Mouse (Mus musculus) ES-CJ7 (cell line): ENCODE results near the gene Tspear.
"Not testable (repeated sequence)": the region's sequence is repeated elsewhere in the genome, so short reads cannot be mapped to it uniquely, and the experiment has no call there.

Experiments used
- DNase-seq: peaks from one replicate; pipeline ENCODE4 v3.0.0; 2011; ENCODE audit warnings: low read depth, low spot score

Tspear gene

GRCm38 (mm10) chr10:77787876-77788275 is 101.5 kb downstream of the Tspear start, which contains the start of gene Gm7137:
Gm7137 (minus strand) TSS chr10:77788200.
- not testable (repeated sequence) for DNase-seq

- DNase-seq = no peak
Measured at GRCm38 (mm10) chr10:77788621-77789020, 102.3 kb downstream of the Tspear start.

- DNase-seq = no peak
Measured at GRCm38 (mm10) chr10:77794976-77795375, 108.6 kb downstream of the Tspear start, which contains the start of gene Gm9639. Gm9639 (minus strand) TSS chr10:77795076.

DNA sequence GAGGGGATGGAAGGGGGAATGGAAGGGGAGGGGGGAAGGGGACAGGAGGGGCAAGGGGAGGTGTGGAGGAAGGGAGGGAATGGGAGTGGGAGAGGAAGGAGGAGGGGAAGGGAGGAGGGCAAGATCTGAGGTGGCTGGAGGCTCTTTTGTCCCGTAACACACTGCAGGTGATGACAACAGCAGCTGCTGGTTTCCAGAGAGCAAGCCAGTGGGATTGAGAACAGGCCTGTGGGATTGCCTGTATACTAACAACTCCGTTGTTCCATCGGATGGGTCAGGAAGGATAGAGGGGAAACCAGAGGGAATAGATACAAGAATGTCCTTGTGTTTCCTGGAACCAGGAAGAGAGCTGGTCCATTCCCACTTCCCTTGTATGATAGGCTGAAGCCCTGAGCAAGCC is 111.3 kb downstream of the Tspear start:
- DNase-seq = no peak

GRCm38 (mm10) chr10:77798164-77798920 is 112.0 kb downstream of the Tspear start:
- DNase-seq = not testable (repeated sequence)

GRCm38 (mm10) chr10:77798921-77799508 is 112.6 kb downstream of the Tspear start, which contains the start of gene Gm19668:
Gm19668 (minus strand) TSS chr10:77799133.
- no peak for DNase-seq

DNA sequence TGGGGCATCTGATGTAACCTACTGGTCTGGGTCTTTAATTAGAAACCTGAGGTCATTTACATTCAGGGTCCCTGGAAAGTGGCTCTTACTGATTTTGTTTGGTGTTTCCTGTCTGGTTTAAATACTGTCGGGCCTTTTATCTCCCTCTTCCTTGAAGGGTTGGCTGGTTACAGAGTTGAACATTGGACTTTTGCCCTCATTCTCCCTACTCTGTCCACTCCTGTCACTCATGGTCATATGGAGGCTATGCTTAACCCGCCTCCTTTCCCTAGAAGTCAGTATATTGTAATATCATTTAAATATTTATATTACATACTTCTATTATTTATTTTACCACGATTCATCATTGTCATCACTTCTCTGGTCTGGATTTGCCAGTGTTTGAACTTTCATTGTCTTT is 117.7 kb downstream of the Tspear start:
- DNase-seq = no peak

DNA sequence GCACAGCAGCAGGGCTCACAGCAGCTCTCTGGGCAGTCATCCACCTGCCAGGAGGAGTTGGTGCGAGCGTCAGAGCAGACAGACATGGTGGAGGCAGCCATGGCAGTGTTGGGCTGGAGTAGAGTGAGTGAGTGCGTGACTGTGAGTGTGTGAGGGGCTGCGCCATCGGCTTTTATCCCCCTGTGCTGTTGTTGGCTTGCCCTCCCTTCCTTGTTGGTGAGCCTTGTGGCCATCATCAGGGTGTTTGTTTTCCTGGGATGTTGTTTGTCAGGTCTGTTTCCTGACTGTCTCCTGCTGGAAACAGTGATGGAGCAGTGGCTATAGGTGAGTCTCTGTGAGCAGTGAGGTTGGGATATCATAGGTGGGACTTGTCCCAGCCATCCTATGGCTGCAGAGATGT is 125.4 kb downstream of the Tspear start, which contains the start of gene Gm9507:
Gm9507 (minus strand) TSS at position 101 of the 400 bp plus-strand sequence.
- DNase-seq = no peak

DNA sequence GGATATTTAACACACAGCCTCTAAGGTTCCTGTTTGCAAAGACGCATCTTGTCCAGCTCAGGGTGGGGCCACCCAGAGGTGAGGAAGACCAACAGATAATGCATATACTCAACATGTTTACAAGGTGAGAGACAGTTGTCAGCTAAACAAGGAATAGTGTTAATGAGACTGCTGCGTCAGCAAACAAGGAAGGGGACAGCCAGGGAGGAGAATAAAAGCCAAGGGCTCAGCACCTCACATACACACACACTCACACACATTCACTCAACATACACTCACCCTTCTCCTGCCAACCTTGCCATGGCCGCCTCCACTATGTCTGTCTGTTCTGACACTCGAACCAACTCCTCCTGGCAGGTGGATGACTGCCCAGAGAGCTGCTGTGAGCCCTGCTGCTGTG is 128.0 kb downstream of the Tspear start, which contains the start of gene Gm2696:
Gm2696 (plus strand) TSS at position 301 of the 400 bp plus-strand sequence.
- DNase-seq = no peak

- DNase-seq = peak; percentile 28
Measured at GRCm38 (mm10) chr10:77815514-77815913, 129.1 kb downstream of the Tspear start.

GRCm38 (mm10) chr10:77818523-77818922 is 132.2 kb downstream of the Tspear start:
- no peak for DNase-seq

DNA sequence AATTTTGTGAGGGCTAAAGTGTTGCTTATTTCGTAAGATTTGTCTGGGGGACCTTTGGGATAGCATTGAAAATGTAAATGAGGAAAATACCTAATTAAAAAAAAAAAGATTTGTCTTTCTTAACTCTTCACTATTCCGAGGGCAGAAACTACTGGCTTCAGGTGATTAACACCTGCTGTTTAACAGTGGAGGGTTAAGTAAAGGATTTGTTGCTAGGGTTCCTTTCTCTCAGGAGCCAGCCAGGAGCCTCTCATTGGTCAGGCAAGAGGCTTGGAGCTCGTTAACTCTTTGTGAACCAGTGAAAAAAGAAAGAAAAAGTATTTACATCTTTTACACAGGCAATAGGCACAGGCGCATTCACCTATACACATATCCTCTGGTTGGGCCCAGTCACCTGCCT is 132.8 kb downstream of the Tspear start:
- DNase-seq = no peak

GRCm38 (mm10) chr10:77826951-77827350 is 140.6 kb downstream of the Tspear start, which contains the start of gene Krtap10-4:
Krtap10-4 (minus strand) TSS chr10:77827095.
- no peak for DNase-seq

DNA sequence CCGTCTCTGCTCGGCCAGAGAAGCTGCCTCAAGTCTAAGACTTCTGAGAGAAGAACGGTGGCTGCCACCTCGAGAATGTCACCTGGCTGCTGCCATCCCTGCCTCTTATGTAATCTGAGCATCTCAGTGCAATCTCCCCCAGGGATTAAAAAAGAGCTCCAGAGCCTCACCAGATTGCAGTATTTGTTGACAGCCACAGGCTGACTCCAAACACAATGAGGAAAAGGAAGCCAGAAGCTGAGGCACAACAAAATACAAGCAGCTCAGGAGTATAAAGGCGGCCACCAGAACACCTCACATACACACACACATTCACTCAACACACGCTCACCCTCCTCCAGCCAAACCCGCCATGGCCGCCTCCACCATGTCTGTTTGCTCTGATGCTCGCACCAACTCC is 149.3 kb downstream of the Tspear start, which contains the start of gene Krtap10-10:
Krtap10-10 (plus strand) TSS at position 301 of the 400 bp plus-strand sequence.
- no peak for DNase-seq

- DNase-seq = no peak
Measured at GRCm38 (mm10) chr10:77839006-77839405, 152.6 kb downstream of the Tspear start.

GRCm38 (mm10) chr10:77846503-77846902 is 160.1 kb downstream of the Tspear start, which contains the start of gene Gm36176:
Gm36176 (plus strand) TSS chr10:77846803.
- DNase-seq = no peak

DNA sequence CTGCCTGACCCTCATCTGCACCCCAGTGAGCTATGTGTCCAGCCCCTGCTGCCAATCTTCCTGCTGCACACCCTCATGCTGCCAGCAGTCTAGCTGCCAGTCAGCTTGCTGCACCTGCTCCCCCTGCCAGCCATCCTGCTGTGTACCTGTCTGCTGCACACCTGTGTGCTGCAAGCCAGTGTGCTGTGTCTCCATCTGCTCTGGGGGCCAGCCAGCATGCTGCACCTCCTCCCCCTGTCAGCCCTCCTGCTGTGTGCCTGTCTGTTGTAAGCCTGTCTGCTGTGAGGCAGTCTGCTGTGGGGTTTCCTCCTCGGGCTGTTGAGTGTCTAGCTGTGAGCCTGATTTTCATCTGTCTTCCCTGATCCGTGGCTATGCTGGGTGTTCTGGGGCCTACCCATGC is 160.6 kb downstream of the Tspear start:
- no peak for DNase-seq

DNA sequence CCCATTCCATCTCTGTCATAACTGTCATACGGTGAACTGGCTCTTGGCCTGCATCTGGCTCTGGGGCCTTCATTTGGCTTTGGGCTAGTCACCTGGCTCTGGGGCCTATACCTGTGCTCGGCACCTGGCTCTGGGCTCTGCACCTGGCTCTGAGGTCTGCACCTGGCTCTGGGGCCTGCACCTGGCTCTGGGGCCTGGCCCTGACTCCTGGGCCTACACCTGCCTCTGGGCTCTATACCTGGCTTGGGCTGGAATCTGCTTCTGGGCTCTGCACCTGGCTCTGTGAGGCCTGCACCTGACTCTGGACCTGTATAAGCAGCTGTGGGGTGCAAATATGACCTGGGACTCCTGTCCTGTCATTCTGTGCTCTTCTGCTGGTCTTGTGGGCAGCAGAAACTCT is 161.2 kb downstream of the Tspear start:
- no peak for DNase-seq

GRCm38 (mm10) chr10:77852559-77852958 is 166.2 kb downstream of the Tspear start, which contains the start of gene Gm10318:
Gm10318 (plus strand) TSS chr10:77852859.
- no peak for DNase-seq

- DNase-seq = no peak
Measured at GRCm38 (mm10) chr10:77861675-77862074, 175.3 kb downstream of the Tspear start, which contains the start of gene Gm3285. Gm3285 (plus strand) TSS chr10:77861975.

GRCm38 (mm10) chr10:77864067-77864761 is 177.8 kb downstream of the Tspear start:
- DNase-seq = peak; percentile 55

DNA sequence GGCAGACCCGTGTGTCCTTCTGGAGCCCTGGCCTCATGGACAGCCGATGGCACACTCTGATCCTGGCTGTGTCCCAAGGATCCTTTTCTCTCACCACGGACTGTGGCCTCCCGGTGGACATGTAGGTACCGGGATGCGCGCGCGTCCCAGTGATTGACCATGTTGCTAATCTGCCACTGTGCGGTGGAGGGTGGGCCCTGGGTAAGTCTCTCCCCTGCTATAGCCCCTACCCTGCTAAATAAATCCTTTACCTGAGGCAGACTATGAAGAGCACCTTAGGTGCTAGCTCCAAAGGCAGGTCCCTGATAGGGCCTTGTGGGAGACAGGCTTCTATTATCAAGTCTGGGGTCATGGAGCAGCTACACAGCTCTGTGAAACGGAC is 178.4 kb downstream of the Tspear start:
- DNase-seq = no peak
